Comparison of ENCODE assay signal across 10 mouse cellular contexts in genomic region chr5:8421424-8421823, GRCm38 (mm10). TPM values are rescaled to one million over a fixed set of nuclear protein-coding genes. Genes with fewer than 3 reads are reported as not detected.
A peak's percentile ranks its signal among the peaks of the same experiment; 100 is the strongest.
DNase-seq lines count a peak whose midpoint lies in the region; ATAC-seq and TF ChIP-seq lines count a peak whose summit lies in the region.
"Had no signal": no experiment of that assay in that cellular context is flagged by ENCODE, and none has a peak within 500 bp of the region (broad histone marks: within the 10 kb centered on the region; RNA-seq: fewer than 3 reads in every experiment).

No protein-coding gene starts in this region.

- H3K9ac ChIP-seq in kidney, embryonic 15.5 days: peak overlapping the region; percentile 91
- peak overlapping the region; percentile 78 for H3K9ac ChIP-seq in embryonic facial prominence, embryonic 14.5 days (ENCODE audit: low read depth, low read length)
- H3K9ac ChIP-seq in intestine, postnatal 0 days (ENCODE audit: low read depth, low read length): peak overlapping the region; percentile 89; the same call in 1 of the 2 replicates
- no peak overlapping the region for H3K9ac ChIP-seq in midbrain, postnatal 0 days (replicated peaks; ENCODE audit: low read length, poor library complexity, severe bottlenecking)

- ATAC-seq in kidney, embryonic 15.5 days (replicated peaks; ENCODE audit: low FRiP score): no peak
- ATAC-seq in embryonic facial prominence, embryonic 14.5 days (ENCODE audit: low read depth): no peak
- no peak for ATAC-seq in intestine, postnatal 0 days
- ATAC-seq in midbrain, postnatal 0 days (ENCODE audit: low FRiP score): no peak

- H3K4me1 ChIP-seq in kidney, embryonic 15.5 days: peaks cover 13% of the 10 kb centered on the region; the same call in 1 of the 2 replicates
- H3K4me1 ChIP-seq in embryonic facial prominence, embryonic 14.5 days (ENCODE audit: control insufficient read depth, insufficient read depth, low read length): peaks cover 10% of the 10 kb centered on the region; the same call in 1 of the 2 replicates
- peaks cover 9% of the 10 kb centered on the region; the same call in 1 of the 2 replicates for H3K4me1 ChIP-seq in intestine, postnatal 0 days (replicated peaks; ENCODE audit: control insufficient read depth, insufficient read depth, low read length)
- H3K4me1 ChIP-seq in midbrain, postnatal 0 days (ENCODE audit: insufficient read depth, low read length): no peaks in the 10 kb centered on the region

- peak overlapping the region; percentile 71 for H3K4me2 ChIP-seq in kidney, embryonic 15.5 days
- H3K4me2 ChIP-seq in embryonic facial prominence, embryonic 14.5 days (ENCODE audit: low read depth, low read length): peak overlapping the region; percentile 81
- peak overlapping the region; percentile 96 for H3K4me2 ChIP-seq in intestine, postnatal 0 days (replicated peaks; ENCODE audit: low read depth)
- H3K4me2 ChIP-seq in midbrain, postnatal 0 days (ENCODE audit: low read depth, low read length, poor library complexity, severe bottlenecking): peak overlapping the region; percentile 92; the same call in 1 of the 2 replicates

- no peak overlapping the region for H3K27ac ChIP-seq in kidney, embryonic 15.5 days
- H3K27ac ChIP-seq in embryonic facial prominence, embryonic 14.5 days (replicated peaks; ENCODE audit: low read depth, low read length): no peak overlapping the region
- H3K27ac ChIP-seq in intestine, postnatal 0 days (ENCODE audit: low read depth, low read length): no peak overlapping the region
- H3K27ac ChIP-seq in midbrain, postnatal 0 days (ENCODE audit: low read depth, low read length): no peak overlapping the region

- TF ChIP-seq CTCF in intestine, postnatal 0 days (IDR thresholded peaks at IDR 0.05; ENCODE audit: low read depth): no peak
- TF ChIP-seq CTCF in midbrain, postnatal 0 days (IDR thresholded peaks at IDR 0.05): no peak

- no peak for DNase-seq in kidney, postnatal 14 days
- no peak for DNase-seq in embryonic facial prominence, embryonic 14.5 days (ENCODE audit: low spot score)
- DNase-seq in midbrain, postnatal 0 days (ENCODE audit: low spot score): no peak
- no peak for DNase-seq in spleen, postnatal 14 days (ENCODE audit: low spot score in 2 of 2)
- DNase-seq in adipocyte (ENCODE audit: low spot score): no peak
- no peak for DNase-seq in layer of hippocampus, adult 18-20 months (ENCODE audit: low spot score in 2 of 2)
- DNase-seq: cerebellum, adult 18-20 months had no signal

- H3K36me3 ChIP-seq in kidney, embryonic 15.5 days: peaks cover 39% of the 10 kb centered on the region
- H3K36me3 ChIP-seq in embryonic facial prominence, embryonic 14.5 days (ENCODE audit: control insufficient read depth, insufficient read depth, low read length): peaks cover 27% of the 10 kb centered on the region
- peaks cover 5% of the 10 kb centered on the region; the same call in 1 of the 2 replicates for H3K36me3 ChIP-seq in intestine, postnatal 0 days (ENCODE audit: control insufficient read depth, insufficient read depth)
- H3K36me3 ChIP-seq in midbrain, postnatal 0 days (ENCODE audit: insufficient read depth, low read length): no peaks in the 10 kb centered on the region

- no peaks in the 10 kb centered on the region for H3K9me3 ChIP-seq in kidney, embryonic 15.5 days (replicated peaks)
- H3K9me3 ChIP-seq in embryonic facial prominence, embryonic 14.5 days (ENCODE audit: control insufficient read depth, low read length): no peaks in the 10 kb centered on the region
- H3K9me3 ChIP-seq in intestine, postnatal 0 days (ENCODE audit: control insufficient read depth): no peaks in the 10 kb centered on the region
- H3K9me3 ChIP-seq in midbrain, postnatal 0 days (ENCODE audit: low read length): no peaks in the 10 kb centered on the region

- H3K27me3 ChIP-seq in kidney, embryonic 15.5 days: no peaks in the 10 kb centered on the region
- H3K27me3 ChIP-seq in embryonic facial prominence, embryonic 14.5 days (replicated peaks; ENCODE audit: control insufficient read depth, insufficient read depth, low read length): no peaks in the 10 kb centered on the region
- no peaks in the 10 kb centered on the region for H3K27me3 ChIP-seq in intestine, postnatal 0 days (replicated peaks; ENCODE audit: control insufficient read depth, insufficient read depth, low read length)
- H3K27me3 ChIP-seq in midbrain, postnatal 0 days (ENCODE audit: insufficient read depth, low read length): no peaks in the 10 kb centered on the region
- H3K27me3 ChIP-seq: Patski had no signal

- H3K4me3 ChIP-seq in kidney, embryonic 15.5 days (replicated peaks): peak overlapping the region; percentile 74
- H3K4me3 ChIP-seq in embryonic facial prominence, embryonic 14.5 days (ENCODE audit: low read depth, low read length): peak overlapping the region; percentile 88
- H3K4me3 ChIP-seq in intestine, postnatal 0 days (ENCODE audit: low read depth, low read length): peak overlapping the region; percentile 83
- peak overlapping the region; percentile 87 for H3K4me3 ChIP-seq in midbrain, postnatal 0 days (ENCODE audit: low read depth, low read length)

- 7% methylated on average over 3 of the region's 3 CpGs for WGBS in kidney, embryonic 15.5 days
- WGBS in embryonic facial prominence, embryonic 14.5 days: 5% methylated on average over 3 of the region's 3 CpGs
- 6% methylated on average over 3 of the region's 3 CpGs for WGBS in intestine, postnatal 0 days
- 11% methylated on average over 3 of the region's 3 CpGs for WGBS in midbrain, postnatal 0 days

RNA-seq across cellular contexts. Expression of gene Dbf4, which starts 1.1 kb away (rescaled TPM):
- polyA plus RNA-seq in kidney, embryonic 15.5 days (2015; fragmentation: Nextera tagmentation; extraction: Ambion mirVana): 41.0 and 45.1 TPM in 2 replicates
- 36.6 and 37.4 TPM in 2 replicates for polyA plus RNA-seq in embryonic facial prominence, embryonic 14.5 days (2014; fragmentation: Nextera tagmentation; extraction: Ambion mirVana)
- polyA plus RNA-seq in intestine, postnatal 0 days (2015; fragmentation: Nextera tagmentation; extraction: Ambion mirVana): 11.1 and 11.6 TPM in 2 replicates
- 7.6 and 8.5 TPM in 2 replicates for total RNA-seq in midbrain, postnatal 0 days (2014; rRNA removed)
- 5.2 and 5.8 TPM in 2 replicates for polyA plus RNA-seq in midbrain, postnatal 0 days (2015; fragmentation: Nextera tagmentation; extraction: Ambion mirVana)
- total RNA-seq in layer of hippocampus, adult 18-20 months (2021): 1 to 10 TPM; 1.1 to 1.4 TPM

RNA-seq across cellular contexts. Expression of gene Slc25a40, which starts 1.2 kb away (rescaled TPM):
- polyA plus RNA-seq in kidney, embryonic 15.5 days (2015; fragmentation: Nextera tagmentation; extraction: Ambion mirVana): 12.8 and 13.3 TPM in 2 replicates
- 12.9 and 13.1 TPM in 2 replicates for polyA plus RNA-seq in embryonic facial prominence, embryonic 14.5 days (2014; fragmentation: Nextera tagmentation; extraction: Ambion mirVana)
- polyA plus RNA-seq in intestine, postnatal 0 days (2015; fragmentation: Nextera tagmentation; extraction: Ambion mirVana): 6.3 and 7.2 TPM in 2 replicates
- total RNA-seq in midbrain, postnatal 0 days (2014; rRNA removed): 10.1 and 20.0 TPM in 2 replicates
- 9.1 and 9.3 TPM in 2 replicates for polyA plus RNA-seq in midbrain, postnatal 0 days (2015; fragmentation: Nextera tagmentation; extraction: Ambion mirVana)
- 10 to 100 TPM; 11.5 to 12.2 TPM for total RNA-seq in layer of hippocampus, adult 18-20 months (2021)

RNA-seq across cellular contexts. Expression of gene Adam22, which starts 53.5 kb away (rescaled TPM):
- 8.2 and 8.5 TPM in 2 replicates for polyA plus RNA-seq in kidney, embryonic 15.5 days (2015; fragmentation: Nextera tagmentation; extraction: Ambion mirVana)
- polyA plus RNA-seq in embryonic facial prominence, embryonic 14.5 days (2014; fragmentation: Nextera tagmentation; extraction: Ambion mirVana): 14.8 and 15.0 TPM in 2 replicates
- polyA plus RNA-seq in intestine, postnatal 0 days (2015; fragmentation: Nextera tagmentation; extraction: Ambion mirVana): 1.4 and 2.5 TPM in 2 replicates
- 92.2 and 92.6 TPM in 2 replicates for total RNA-seq in midbrain, postnatal 0 days (2014; rRNA removed)
- polyA plus RNA-seq in midbrain, postnatal 0 days (2015; fragmentation: Nextera tagmentation; extraction: Ambion mirVana): 41.6 and 47.9 TPM in 2 replicates
- total RNA-seq in layer of hippocampus, adult 18-20 months (2021): 100 to 1,000 TPM; 156 to 160 TPM
